Mouse (Mus musculus) hindbrain, embryonic 16.5 days (tissue): ENCODE results near the gene Dcaf6. TPM values are rescaled to one million over a fixed set of nuclear protein-coding genes. Genes with fewer than 3 reads are reported as not detected.

Experiments used
- ATAC-seq: fragments of 200-750 bp; cut with Nextera tagmentation; 2 replicates; pipeline ENCODE4 v1.8.0; 2017; ENCODE audit warnings: moderate TSS enrichment, moderate library complexity
- H3K27ac ChIP-seq: fragments of 300-500 bp; sonication (generic); 2 replicates; pipeline ENCODE4 v1.5.1; 2014; ENCODE audit warnings: low read depth, mild to moderate bottlenecking, control low read depth, low read length, moderate library complexity
- H3K27me3 ChIP-seq: fragments of 300-500 bp; sonication (generic); replicated peaks from 2 replicates; pipeline ENCODE4 v1.6.1; 2014; ENCODE audit warnings: low read length; ENCODE audit not compliant: control insufficient read depth, insufficient read depth
- H3K36me3 ChIP-seq: fragments of 300-500 bp; sonication (generic); 2 replicates; pipeline ENCODE4 v1.6.1; 2014; ENCODE audit warnings: mild to moderate bottlenecking, low read length, moderate library complexity, mixed read lengths; ENCODE audit not compliant: control insufficient read depth, insufficient read depth
- H3K4me1 ChIP-seq: fragments of 300-500 bp; sonication (generic); 2 replicates; pipeline ENCODE4 v1.6.1; 2014; ENCODE audit warnings: low read depth, low read length; ENCODE audit not compliant: control insufficient read depth, insufficient read depth
- H3K4me2 ChIP-seq: fragments of 300-500 bp; sonication (generic); 2 replicates; pipeline ENCODE4 v1.6.1; 2014; ENCODE audit warnings: mild to moderate bottlenecking, low read length, control low read depth, moderate library complexity
- H3K4me3 ChIP-seq: fragments of 300-500 bp; sonication (generic); 2 replicates; pipeline ENCODE4 v1.5.1; 2014; ENCODE audit warnings: mild to moderate bottlenecking, low read length, control low read depth, moderate library complexity
- H3K9ac ChIP-seq: fragments of 300-500 bp; sonication (generic); 2 replicates; pipeline ENCODE4 v1.6.1; 2014; ENCODE audit warnings: low read depth, mild to moderate bottlenecking, control low read depth, low read length, moderate library complexity
- H3K9me3 ChIP-seq: fragments of 300-500 bp; sonication (generic); 2 replicates; pipeline ENCODE4 v1.6.1; 2014; ENCODE audit warnings: mild to moderate bottlenecking, low read length, moderate library complexity; ENCODE audit not compliant: control insufficient read depth
- WGBS: fragments of 180-500 bp; shearing (Covaris S2); extraction: QIAGEN DNeasy Blood & Tissue Kit; methylation state at CpG from one replicate; pipeline ENCODE4 v1.1.7; 2014; 5-methylcytosine and 5-hydroxymethylcytosine counted together
- polyA plus RNA-seq: library from polyadenylated mRNA; unstranded; fragments of >200 nt; fragmentation: Nextera tagmentation; extraction: Ambion mirVana; gene quantifications from 2 replicates; pipeline ENCODE4 v1.2.1, GENCODE M21; 2015

The Dcaf6 gene
- polyA plus RNA-seq, 1 experiment from 2014 or later = 17.7 TPM

DNA sequence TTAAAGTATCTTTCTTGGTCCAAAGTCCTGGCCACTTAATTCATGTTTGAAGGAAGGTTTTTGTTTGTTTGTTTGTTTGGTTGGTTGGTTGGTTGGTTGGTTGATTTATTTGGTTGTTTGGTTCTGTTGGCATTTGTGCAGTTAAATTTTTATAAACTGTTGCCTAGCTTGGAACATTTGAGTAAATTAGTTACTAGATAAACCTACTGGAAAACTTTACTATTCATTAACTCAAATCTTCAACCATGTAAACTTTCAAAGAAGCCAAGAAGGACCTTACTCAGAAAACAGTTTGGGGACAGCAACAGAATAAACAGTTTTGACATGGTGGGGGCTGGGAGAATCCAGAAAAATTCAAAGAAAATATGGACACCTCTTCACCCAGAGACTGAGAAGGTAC is 8.7 kb upstream of the Dcaf6 start:
- Histone ChIP-seq H3K4me1 (no peaks in the 10 kb centered on the region), H3K4me2 (no peak overlapping the region), H3K9me3 (no peaks in the 10 kb centered on the region), H3K27ac (no peak overlapping the region), H3K4me3 (no peak overlapping the region), H3K27me3 (no peaks in the 10 kb centered on the region), H3K9ac (no peak overlapping the region), H3K36me3 (no peaks in the 10 kb centered on the region)
- ATAC-seq = no peak

DNA sequence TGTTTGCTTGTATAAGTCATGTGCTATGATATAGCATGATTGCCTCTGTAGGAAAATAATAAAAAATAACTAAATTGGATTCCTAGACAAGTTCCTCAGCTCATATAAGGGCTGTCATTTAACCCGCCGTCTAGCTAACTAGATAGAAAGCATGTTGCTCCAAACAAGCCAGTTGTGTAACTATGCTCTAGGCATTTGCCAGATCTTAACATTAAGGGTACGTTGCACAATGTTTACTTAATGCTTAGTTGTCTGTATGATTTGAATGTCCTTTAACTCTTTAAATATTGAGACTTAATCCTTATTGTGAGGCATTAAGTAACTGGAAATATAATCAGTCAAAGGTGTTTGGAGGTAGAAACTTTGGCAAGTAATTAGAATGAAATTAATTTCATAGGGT is 4.3 kb upstream of the Dcaf6 start:
- H3K9ac ChIP-seq = no peak overlapping the region
- H3K4me2 ChIP-seq = no peak overlapping the region
- no peaks in the 10 kb centered on the region for H3K9me3 ChIP-seq
- H3K36me3 ChIP-seq = no peaks in the 10 kb centered on the region
- no peak for ATAC-seq
- 93% methylated on average over 3 of the region's 3 CpGs for WGBS
- H3K27ac ChIP-seq = no peak overlapping the region
- H3K4me3 ChIP-seq = no peak overlapping the region
- H3K27me3 ChIP-seq = no peaks in the 10 kb centered on the region
- peaks cover 5% of the 10 kb centered on the region for H3K4me1 ChIP-seq

DNA sequence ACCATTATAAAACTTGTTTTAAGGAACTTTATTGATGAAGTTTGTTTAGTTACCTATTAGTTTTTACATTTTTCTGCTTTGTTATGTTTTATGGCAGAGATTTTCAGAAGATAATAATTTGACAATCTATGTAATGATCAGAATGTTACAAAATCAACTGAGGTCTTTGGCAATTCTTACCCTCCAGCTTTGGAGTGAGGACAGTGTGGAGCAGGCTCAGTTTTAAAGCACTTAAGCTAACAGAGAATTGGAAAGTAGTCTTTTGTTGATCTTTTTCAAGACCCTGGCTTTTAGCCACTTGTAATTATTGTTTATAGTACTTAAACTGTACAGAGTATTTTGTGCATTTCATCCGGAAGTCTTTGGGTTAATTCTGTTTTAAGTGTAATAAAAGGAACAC is 2.6 kb upstream of the Dcaf6 start:
- no peak overlapping the region for H3K4me3 ChIP-seq
- H3K9me3 ChIP-seq = no peaks in the 10 kb centered on the region
- no peak for ATAC-seq
- 89% methylated on average over 1 of the region's 1 CpGs for WGBS
- H3K4me2 ChIP-seq = no peak overlapping the region
- no peak overlapping the region for H3K27ac ChIP-seq
- H3K4me1 ChIP-seq = peaks cover 7% of the 10 kb centered on the region
- H3K36me3 ChIP-seq = no peaks in the 10 kb centered on the region
- H3K27me3 ChIP-seq = no peaks in the 10 kb centered on the region
- H3K9ac ChIP-seq = no peak overlapping the region

DNA sequence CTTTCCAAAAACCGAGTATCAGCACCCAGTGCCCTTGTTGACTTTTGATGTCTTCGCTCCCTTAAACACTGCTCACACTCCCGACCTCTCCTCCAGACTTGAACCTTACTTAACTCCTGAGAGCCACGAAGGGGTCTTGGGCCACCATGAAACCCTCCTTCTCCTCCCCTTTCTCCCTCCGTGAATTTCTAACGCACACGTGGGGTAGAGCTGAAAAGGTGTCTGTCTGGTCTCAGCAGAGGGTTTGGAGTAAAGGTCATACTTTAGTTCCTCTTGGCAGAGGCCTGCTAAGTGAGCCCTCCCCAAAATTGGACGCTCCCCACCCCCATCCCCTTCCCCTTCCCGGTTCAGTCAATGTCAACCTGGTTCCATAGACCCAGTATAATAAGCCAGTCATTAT is 1.4 kb upstream of the Dcaf6 start:
- ATAC-seq = no peak
- Histone ChIP-seq H3K9me3 (no peaks in the 10 kb centered on the region), H3K4me2 (peak overlapping the region; percentile 87), H3K9ac (peak overlapping the region; percentile 81), H3K36me3 (no peaks in the 10 kb centered on the region), H3K27me3 (no peaks in the 10 kb centered on the region), H3K27ac (peak overlapping the region; percentile 75; the same call in 1 of the 2 replicates), H3K4me1 (peaks cover 7% of the 10 kb centered on the region), H3K4me3 (peak overlapping the region; percentile 72)
- under 1% methylated on average over 9 of the region's 9 CpGs for WGBS

DNA sequence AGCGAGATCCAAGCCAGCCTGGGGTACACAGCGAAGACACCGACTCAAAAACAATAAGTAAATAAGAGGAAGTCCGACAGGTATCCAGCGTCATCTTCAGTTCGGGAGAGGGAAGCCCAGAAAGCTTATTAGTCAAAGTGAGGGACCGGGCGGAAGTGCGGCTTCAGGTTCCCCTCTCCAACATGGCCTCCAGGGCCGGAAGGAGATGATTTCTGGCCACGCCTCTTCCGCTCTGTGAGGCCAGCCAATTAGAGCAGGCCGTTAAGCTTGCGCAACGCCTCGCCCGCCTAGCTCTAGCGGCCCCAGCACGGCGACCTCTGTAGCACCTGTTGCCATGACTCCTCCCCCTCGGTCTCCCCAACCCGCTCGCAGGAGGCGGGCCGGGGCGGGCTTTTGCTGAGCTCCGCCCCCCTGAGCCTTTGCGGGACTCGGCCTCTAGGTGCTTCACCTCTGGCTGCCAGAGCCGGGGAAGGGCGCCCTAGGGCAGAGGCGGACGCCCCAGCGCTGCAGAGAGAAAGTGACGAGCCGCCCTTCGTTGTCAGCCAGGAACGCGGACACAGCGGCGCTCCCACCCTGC is 614 bp upstream of the Dcaf6 start:
- WGBS = 0% methylated on average over 41 of the region's 41 CpGs
- peak; percentile 98 for ATAC-seq
- H3K9ac ChIP-seq = peak overlapping the region; percentile 88
- H3K9me3 ChIP-seq = no peaks in the 10 kb centered on the region
- H3K4me1 ChIP-seq = peaks cover 7% of the 10 kb centered on the region
- H3K27me3 ChIP-seq = no peaks in the 10 kb centered on the region
- peak overlapping the region; percentile 87 for H3K4me2 ChIP-seq
- H3K36me3 ChIP-seq = no peaks in the 10 kb centered on the region
- H3K27ac ChIP-seq = peak overlapping the region; percentile 91
- H3K4me3 ChIP-seq = peak overlapping the region; percentile 72

DNA sequence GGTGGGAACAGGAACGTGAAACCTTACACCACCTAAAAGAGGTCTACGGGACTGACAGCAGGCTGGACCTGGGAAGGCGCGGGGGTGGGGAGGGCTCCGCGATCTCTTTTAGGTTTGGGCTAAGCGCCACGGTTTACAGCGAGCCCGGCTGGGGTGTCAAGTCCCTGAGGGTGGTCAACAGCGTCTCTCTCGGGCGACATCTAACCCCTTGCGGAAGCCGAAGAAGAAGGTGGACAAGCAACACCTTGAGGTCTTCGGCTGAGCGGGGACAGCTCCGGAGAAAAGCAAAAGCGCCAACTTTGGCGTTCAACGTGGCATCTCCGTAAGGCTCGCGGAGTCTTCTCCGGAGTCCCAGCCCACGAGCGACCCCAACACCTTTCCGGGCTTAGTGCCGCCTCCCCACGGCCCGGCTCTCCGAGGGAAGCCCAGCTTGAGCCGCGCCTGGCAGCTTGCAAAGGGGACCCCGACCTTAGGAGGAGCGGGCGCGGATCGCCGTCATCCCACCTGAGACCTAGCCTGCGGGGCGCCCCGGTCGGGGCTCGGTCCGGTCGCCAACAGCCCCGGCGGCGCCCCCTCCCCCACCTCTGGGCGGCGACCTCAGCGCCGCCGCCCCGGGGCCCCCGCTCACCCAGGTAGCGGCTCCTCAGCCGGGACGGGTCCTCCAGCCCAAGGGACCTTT is 633 bp downstream of the Dcaf6 start:
- Histone ChIP-seq H3K27ac (peak overlapping the region; percentile 88), H3K4me3 (peak overlapping the region; percentile 72), H3K9ac (peak overlapping the region; percentile 88), H3K4me1 (peaks cover 7% of the 10 kb centered on the region), H3K27me3 (no peaks in the 10 kb centered on the region), H3K9me3 (no peaks in the 10 kb centered on the region), H3K36me3 (no peaks in the 10 kb centered on the region), H3K4me2 (peak overlapping the region; percentile 80)
- ATAC-seq = no peak
- under 1% methylated on average over 60 of the region's 60 CpGs for WGBS

DNA sequence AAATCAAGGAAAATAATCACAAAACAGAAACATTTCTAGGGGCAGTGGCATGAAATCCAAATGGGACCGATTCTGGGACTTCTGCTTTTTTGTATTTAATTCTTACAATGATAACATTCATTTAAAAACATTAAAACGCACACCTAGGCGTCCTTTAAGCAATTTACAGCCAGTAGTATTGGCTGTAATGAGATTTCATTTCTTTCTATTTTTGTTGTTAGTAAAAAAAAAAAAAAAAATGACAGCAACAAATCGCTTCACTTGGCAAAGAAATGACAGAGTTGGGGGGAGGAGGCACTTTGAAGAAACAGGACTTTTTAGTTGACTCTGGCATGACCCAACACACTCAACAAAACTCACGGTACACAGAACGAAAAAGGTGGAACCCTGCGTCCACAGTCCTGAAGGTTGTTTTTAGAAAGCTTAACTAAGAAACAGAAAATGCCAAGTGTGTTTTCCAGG is 1.2 kb downstream of the Dcaf6 start:
- Histone ChIP-seq H3K9me3 (peaks cover 4% of the 10 kb centered on the region; the same call in 1 of the 2 replicates), H3K27me3 (no peaks in the 10 kb centered on the region), H3K36me3 (no peaks in the 10 kb centered on the region), H3K4me3 (peak overlapping the region; percentile 72), H3K4me2 (peak overlapping the region; percentile 80), H3K27ac (no peak overlapping the region), H3K4me1 (peaks cover 7% of the 10 kb centered on the region), H3K9ac (peak overlapping the region; percentile 88; the same call in 1 of the 2 replicates)
- ATAC-seq = no peak
- 23% methylated on average over 7 of the region's 7 CpGs for WGBS

DNA sequence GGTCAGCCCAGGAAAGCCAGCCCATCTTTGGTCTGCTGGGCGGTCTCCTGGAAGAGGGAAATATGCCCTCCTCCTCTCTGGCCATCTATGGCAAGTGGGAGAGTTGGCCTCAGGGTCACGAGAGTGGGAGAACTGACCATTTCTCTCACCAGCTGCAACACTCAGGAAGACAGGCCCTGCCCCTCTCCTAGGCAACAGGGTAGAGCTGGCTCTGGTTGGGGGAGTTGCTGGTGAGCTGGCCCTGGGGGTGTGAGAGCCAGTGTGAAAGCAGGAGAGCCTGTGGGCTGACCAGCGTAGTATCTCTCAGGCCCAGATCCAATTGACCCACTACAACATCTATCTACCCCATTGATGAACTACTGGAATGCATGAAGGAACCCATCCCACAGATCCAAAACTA is 18.6 kb downstream of the Dcaf6 start:
- no peaks in the 10 kb centered on the region for H3K9me3 ChIP-seq
- 83% methylated on average over 3 of the region's 3 CpGs for WGBS
- no peak overlapping the region for H3K9ac ChIP-seq

DNA sequence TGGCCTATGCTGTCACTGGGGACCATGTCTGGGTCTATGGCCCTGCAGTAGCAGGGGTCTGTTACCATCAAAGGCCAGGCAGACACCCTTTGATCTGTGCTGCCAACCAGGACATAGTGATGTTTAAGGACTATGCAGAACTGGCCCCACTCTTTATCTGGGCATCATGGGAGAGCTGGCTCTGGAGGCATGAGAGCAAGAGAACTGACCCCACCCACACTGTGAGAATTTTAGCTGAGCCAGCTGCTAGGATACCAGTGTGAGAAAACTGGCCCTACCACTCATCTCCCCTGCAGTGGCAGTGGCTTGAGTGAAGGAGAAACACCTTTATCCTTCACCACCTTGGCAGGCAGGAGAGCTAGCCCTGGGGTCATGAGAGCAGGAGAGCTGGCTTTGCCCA is 19.1 kb downstream of the Dcaf6 start:
- Histone ChIP-seq H3K9me3 (no peaks in the 10 kb centered on the region), H3K4me3 (no peak overlapping the region), H3K27me3 (no peaks in the 10 kb centered on the region), H3K9ac (no peak overlapping the region), H3K4me1 (no peaks in the 10 kb centered on the region), H3K27ac (no peak overlapping the region), H3K36me3 (no peaks in the 10 kb centered on the region), H3K4me2 (no peak overlapping the region)
- ATAC-seq = no peak

More for the DNA sequence above, 18.6 kb downstream of the Dcaf6 start:
- Histone ChIP-seq H3K27me3 (no peaks in the 10 kb centered on the region), H3K4me2 (no peak overlapping the region), H3K36me3 (no peaks in the 10 kb centered on the region), H3K4me1 (no peaks in the 10 kb centered on the region), H3K27ac (no peak overlapping the region), H3K4me3 (no peak overlapping the region)
- ATAC-seq = no peak
